Mouse (Mus musculus) bone marrow, adult 2 months (tissue): ENCODE results near the gene 2010003K11Rik.

Experiments
- CTCF ChIP-seq: fragments of 200-500 bp; IDR thresholded peaks from 2 replicates; pipeline ENCODE4 v1.5.1; 2011; ENCODE audit warnings: low read length, control low read depth; ENCODE audit not compliant: control insufficient read depth, insufficient read depth
- POLR2A ChIP-seq: fragments of 200-500 bp; IDR thresholded peaks from 2 replicates; pipeline ENCODE4 v1.6.1; 2011; ENCODE audit warnings: low read depth, mild to moderate bottlenecking, control low read depth, low read length, borderline replicate concordance; ENCODE audit not compliant: control insufficient read depth

- TF ChIP-seq POLR2A (no peak), CTCF (no peak)
These were observed 37.5 kb upstream of the 2010003K11Rik start for GRCm38 (mm10) chr19:4535922-4536321.
